Mouse (Mus musculus): ENCODE results near the gene AI481877. TPM values are rescaled to one million over a fixed set of nuclear protein-coding genes. Genes with fewer than 3 reads are reported as not detected.

AI481877 gene
- total RNA-seq, 1 experiment from 2014 or later: not detected

- no peak for ATAC-seq (replicated peaks; ENCODE audit: low read depth, poor library complexity, severe bottlenecking)
Observed at GRCm38 (mm10) chr4:59149043-59149442, 10.3 kb upstream of the AI481877 start.

GRCm38 (mm10) chr4:59128935-59129334, 9.8 kb downstream of the AI481877 start:
- ATAC-seq (replicated peaks; ENCODE audit: low read depth, poor library complexity, severe bottlenecking): no peak

- ATAC-seq (replicated peaks; ENCODE audit: low read depth, poor library complexity, severe bottlenecking): no peak
Observed at GRCm38 (mm10) chr4:59125053-59125452, 13.7 kb downstream of the AI481877 start.

GRCm38 (mm10) chr4:59123557-59123956, 15.2 kb downstream of the AI481877 start:
- ATAC-seq (replicated peaks; ENCODE audit: low read depth, poor library complexity, severe bottlenecking): no peak

GRCm38 (mm10) chr4:59117644-59118495, 20.9 kb downstream of the AI481877 start:
- no peak for ATAC-seq (replicated peaks; ENCODE audit: low read depth, poor library complexity, severe bottlenecking)

- ATAC-seq (replicated peaks; ENCODE audit: low read depth, poor library complexity, severe bottlenecking): no peak
Observed at GRCm38 (mm10) chr4:59108721-59109120, 30.1 kb downstream of the AI481877 start.

GRCm38 (mm10) chr4:59107886-59108285, 30.9 kb downstream of the AI481877 start:
- ATAC-seq (replicated peaks; ENCODE audit: low read depth, poor library complexity, severe bottlenecking): no peak

- ATAC-seq (replicated peaks; ENCODE audit: low read depth, poor library complexity, severe bottlenecking): no peak
Observed at GRCm38 (mm10) chr4:59106661-59107060, 32.1 kb downstream of the AI481877 start.

- ATAC-seq (replicated peaks; ENCODE audit: low read depth, poor library complexity, severe bottlenecking): no peak
Observed at GRCm38 (mm10) chr4:59104166-59104565, 34.6 kb downstream of the AI481877 start.

- ATAC-seq (replicated peaks; ENCODE audit: low read depth, poor library complexity, severe bottlenecking): peak; percentile 87
Observed at GRCm38 (mm10) chr4:59096393-59096792, 42.4 kb downstream of the AI481877 start.

GRCm38 (mm10) chr4:59089391-59089790, 49.4 kb downstream of the AI481877 start:
- ATAC-seq (replicated peaks; ENCODE audit: low read depth, poor library complexity, severe bottlenecking): no peak

- peak; percentile 62; the same call in 1 of the 2 replicates for ATAC-seq (replicated peaks; ENCODE audit: low read depth, poor library complexity, severe bottlenecking)
Observed at GRCm38 (mm10) chr4:59083430-59083829, 55.4 kb downstream of the AI481877 start.

- ATAC-seq (replicated peaks; ENCODE audit: low read depth, poor library complexity, severe bottlenecking): no peak
Observed at GRCm38 (mm10) chr4:59069276-59069675, 69.5 kb downstream of the AI481877 start.

GRCm38 (mm10) chr4:59062526-59062925, 76.3 kb downstream of the AI481877 start:
- ATAC-seq (replicated peaks; ENCODE audit: low read depth, poor library complexity, severe bottlenecking): no peak

- no peak for ATAC-seq (replicated peaks; ENCODE audit: low read depth, poor library complexity, severe bottlenecking)
Observed at GRCm38 (mm10) chr4:59057929-59058328, 80.9 kb downstream of the AI481877 start.

GRCm38 (mm10) chr4:59051081-59051480, 87.7 kb downstream of the AI481877 start:
- peak; percentile 45; the same call in 1 of the 2 replicates for ATAC-seq (replicated peaks; ENCODE audit: low read depth, poor library complexity, severe bottlenecking)

- ATAC-seq (replicated peaks; ENCODE audit: low read depth, poor library complexity, severe bottlenecking): no peak
Observed at GRCm38 (mm10) chr4:59047222-59047621, 91.6 kb downstream of the AI481877 start.

GRCm38 (mm10) chr4:59043891-59044290, 94.9 kb downstream of the AI481877 start:
- no peak for ATAC-seq (replicated peaks; ENCODE audit: low read depth, poor library complexity, severe bottlenecking)

- peak; percentile 34 for ATAC-seq (replicated peaks; ENCODE audit: low read depth, poor library complexity, severe bottlenecking)
Observed at GRCm38 (mm10) chr4:59043074-59043473, 95.7 kb downstream of the AI481877 start.

GRCm38 (mm10) chr4:59040397-59041287, 98.1 kb downstream of the AI481877 start:
- peak; percentile 53 for ATAC-seq (replicated peaks; ENCODE audit: low read depth, poor library complexity, severe bottlenecking)

GRCm38 (mm10) chr4:59037525-59037924, 101.3 kb downstream of the AI481877 start:
- ATAC-seq (replicated peaks; ENCODE audit: low read depth, poor library complexity, severe bottlenecking): no peak
